In the genomic region with DNA sequence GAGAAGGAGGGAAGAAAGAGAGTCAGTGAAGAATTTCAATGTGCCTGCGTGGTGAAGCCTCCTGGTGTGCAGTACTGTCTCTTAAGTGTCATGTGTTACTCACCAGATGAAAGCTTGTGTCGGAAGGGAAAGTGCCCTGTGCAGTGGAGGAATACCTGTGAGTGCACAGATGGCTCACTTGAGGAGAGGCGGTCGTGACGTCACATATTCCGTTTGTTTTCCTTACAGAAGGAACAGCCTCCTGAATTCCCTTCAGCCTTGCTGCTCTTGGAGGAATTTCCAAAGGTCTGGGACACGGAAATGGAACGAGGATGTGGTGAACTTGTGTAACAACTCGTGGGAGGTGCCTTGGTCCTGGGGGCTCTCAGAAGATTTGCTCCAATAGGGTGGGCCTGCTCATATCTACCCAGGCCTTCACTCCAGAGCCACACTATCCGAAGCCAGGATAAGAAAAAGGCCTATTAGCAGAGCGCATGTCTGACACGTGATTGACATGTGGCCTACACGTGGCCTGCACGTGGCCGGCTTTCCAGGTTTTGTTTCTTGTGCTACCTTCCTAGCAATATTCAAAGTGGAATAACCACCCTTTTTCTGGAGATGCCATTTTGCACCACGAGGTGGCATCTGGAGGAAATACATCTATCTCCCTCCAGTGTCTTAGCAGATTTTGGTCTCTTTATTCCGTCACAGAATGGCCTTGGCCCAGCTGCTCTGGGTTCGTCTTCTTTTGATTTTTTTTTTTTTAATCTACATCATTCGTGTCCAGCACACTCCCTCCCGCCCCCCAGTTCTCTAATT, we compare ENCODE assay signal across 13 mouse cellular contexts.
DNase-seq lines count a peak whose midpoint lies in the region; ATAC-seq and TF ChIP-seq lines count a peak whose summit lies in the region.
"Had no signal": no experiment of that assay in that cellular context is flagged by ENCODE, and none has a peak within 500 bp of the region (broad histone marks: within the 10 kb centered on the region; RNA-seq: fewer than 3 reads in every experiment).

No protein-coding gene starts in this region.

- H3K36me3 ChIP-seq in hindbrain, embryonic 10.5 days: no peaks in the 10 kb centered on the region
- no peaks in the 10 kb centered on the region for H3K36me3 ChIP-seq in hindbrain, embryonic 12.5 days
- H3K36me3 ChIP-seq in midbrain, embryonic 10.5 days: no peaks in the 10 kb centered on the region
- no peaks in the 10 kb centered on the region for H3K36me3 ChIP-seq in midbrain, embryonic 15.5 days (replicated peaks)
- H3K36me3 ChIP-seq in MEL (ENCODE audit: control insufficient read depth in 1 of 2, insufficient read depth in 2 of 2, low read length in 2 of 2): no peaks in the 10 kb centered on the region
- H3K36me3 ChIP-seq: embryonic facial prominence, embryonic 10.5 days; limb, embryonic 12.5 days; lung, embryonic 15.5 days had no signal

- peaks cover 15% of the 10 kb centered on the region; the same call in 1 of the 2 replicates for H3K4me1 ChIP-seq in hindbrain, embryonic 10.5 days (replicated peaks)
- peaks cover 3% of the 10 kb centered on the region for H3K4me1 ChIP-seq in hindbrain, embryonic 12.5 days
- H3K4me1 ChIP-seq in midbrain, embryonic 10.5 days: peaks cover 14% of the 10 kb centered on the region
- peaks cover 2% of the 10 kb centered on the region for H3K4me1 ChIP-seq in midbrain, embryonic 15.5 days
- no peaks in the 10 kb centered on the region for H3K4me1 ChIP-seq in MEL (ENCODE audit: control insufficient read depth in 1 of 2, insufficient read depth in 2 of 2, low read length in 2 of 2)
- H3K4me1 ChIP-seq: lung, embryonic 15.5 days had no signal

- 86% methylated on average over 20 of the region's 20 CpGs for WGBS in hindbrain, embryonic 10.5 days
- 82% methylated on average over 20 of the region's 20 CpGs for WGBS in hindbrain, embryonic 12.5 days
- WGBS in midbrain, embryonic 10.5 days: 92% methylated on average over 20 of the region's 20 CpGs
- 79% methylated on average over 20 of the region's 20 CpGs for WGBS in midbrain, embryonic 15.5 days

- H3K4me2 ChIP-seq in hindbrain, embryonic 12.5 days (replicated peaks): no peak overlapping the region
- H3K4me2 ChIP-seq in midbrain, embryonic 15.5 days: no peak overlapping the region
- H3K4me2 ChIP-seq: limb, embryonic 12.5 days; lung, embryonic 15.5 days had no signal

- H3K79me2 ChIP-seq in MEL (ENCODE audit: control insufficient read depth, insufficient read depth, low read length, poor library complexity): no peaks in the 10 kb centered on the region

- no peak for TF ChIP-seq EP300 in MEL (IDR thresholded peaks at IDR 0.05; ENCODE audit: low read depth in 1 of 2, low read length in 2 of 2)

- H3K4me3 ChIP-seq in hindbrain, embryonic 10.5 days: no peak overlapping the region
- H3K4me3 ChIP-seq in hindbrain, embryonic 12.5 days: no peak overlapping the region
- no peak overlapping the region for H3K4me3 ChIP-seq in midbrain, embryonic 10.5 days
- H3K4me3 ChIP-seq in midbrain, embryonic 15.5 days: no peak overlapping the region
- no peak overlapping the region for H3K4me3 ChIP-seq in MEL (ENCODE audit: control insufficient read depth in 1 of 2, insufficient read depth in 1 of 2, low read depth in 2 of 2, low read length in 2 of 2)
- H3K4me3 ChIP-seq: embryonic facial prominence, embryonic 10.5 days; limb, embryonic 12.5 days; lung, embryonic 15.5 days had no signal

- no peak overlapping the region for H3K9ac ChIP-seq in hindbrain, embryonic 12.5 days
- no peak overlapping the region for H3K9ac ChIP-seq in midbrain, embryonic 15.5 days
- H3K9ac ChIP-seq in MEL (ENCODE audit: control insufficient read depth, low read depth, low read length, poor library complexity, severe bottlenecking): no peak overlapping the region
- H3K9ac ChIP-seq: limb, embryonic 12.5 days; lung, embryonic 15.5 days had no signal

- no peak for DNase-seq in hindbrain, embryonic 10.5 days (ENCODE audit: low spot score)
- no peak for DNase-seq in midbrain, embryonic 10.5 days (ENCODE audit: low spot score)
- DNase-seq in MEL (ENCODE audit: low read depth, low spot score): peak; percentile 25
- DNase-seq in adrenal gland, postnatal 14 days: peak; percentile 57
- no peak for DNase-seq in kidney, adult 18-20 months
- DNase-seq: cerebellum, adult 9-10 months; gastrocnemius, postnatal 10 days; kidney, adult 11 months had no signal

- no peaks in the 10 kb centered on the region for H3K27me3 ChIP-seq in hindbrain, embryonic 10.5 days (ENCODE audit: insufficient read depth, poor library complexity, severe bottlenecking)
- no peaks in the 10 kb centered on the region for H3K27me3 ChIP-seq in hindbrain, embryonic 12.5 days
- no peaks in the 10 kb centered on the region for H3K27me3 ChIP-seq in midbrain, embryonic 10.5 days (ENCODE audit: low read depth, poor library complexity, severe bottlenecking)
- H3K27me3 ChIP-seq in midbrain, embryonic 15.5 days (replicated peaks): no peaks in the 10 kb centered on the region
- H3K27me3 ChIP-seq in MEL (ENCODE audit: control insufficient read depth in 1 of 2, insufficient read depth in 2 of 2, low read length in 2 of 2): peaks cover 0 to 3% of the 10 kb centered on the region in 2 experiments; a peak in 2 of 4 replicates
- H3K27me3 ChIP-seq: limb, embryonic 12.5 days; lung, embryonic 15.5 days had no signal

- peak; percentile 65 for TF ChIP-seq RAD21 in MEL (IDR thresholded peaks at IDR 0.05; ENCODE audit: low read depth, low read length)

- TF ChIP-seq POLR2A in MEL (IDR thresholded peaks at IDR 0.05; ENCODE audit: control insufficient read depth in 1 of 2, insufficient read depth in 1 of 2, low read depth in 1 of 2, low read length in 2 of 2, poor library complexity in 1 of 2): no peak

- no peaks in the 10 kb centered on the region for H3K9me3 ChIP-seq in hindbrain, embryonic 10.5 days
- no peaks in the 10 kb centered on the region for H3K9me3 ChIP-seq in hindbrain, embryonic 12.5 days (replicated peaks)
- H3K9me3 ChIP-seq in midbrain, embryonic 10.5 days (replicated peaks): no peaks in the 10 kb centered on the region
- no peaks in the 10 kb centered on the region for H3K9me3 ChIP-seq in midbrain, embryonic 15.5 days
- no peaks in the 10 kb centered on the region for H3K9me3 ChIP-seq in MEL (replicated peaks; ENCODE audit: insufficient read depth, low read length)
- H3K9me3 ChIP-seq: embryonic facial prominence, embryonic 10.5 days; limb, embryonic 12.5 days; lung, embryonic 15.5 days had no signal

- H3K27ac ChIP-seq in hindbrain, embryonic 10.5 days: 0 out of 2 replicates have a peak overlapping the region, but pooled peaks have one; percentile 41
- no peak overlapping the region for H3K27ac ChIP-seq in hindbrain, embryonic 12.5 days
- H3K27ac ChIP-seq in midbrain, embryonic 10.5 days (replicated peaks): 0 out of 2 replicates have a peak overlapping the region, but pooled peaks have one; percentile 6
- no peak overlapping the region for H3K27ac ChIP-seq in midbrain, embryonic 15.5 days
- H3K27ac ChIP-seq in MEL (ENCODE audit: control insufficient read depth, low read depth, low read length): no peak overlapping the region
- H3K27ac ChIP-seq: embryonic facial prominence, embryonic 10.5 days; limb, embryonic 12.5 days; lung, embryonic 15.5 days had no signal

- no peak for ATAC-seq in hindbrain, embryonic 12.5 days (ENCODE audit: low FRiP score)
- no peak for ATAC-seq in midbrain, embryonic 15.5 days (replicated peaks)

- TF ChIP-seq CTCF in MEL (IDR thresholded peaks at IDR 0.05 in 2 of 3, conservative IDR thresholded peaks at IDR 0.05 in 1 of 3; ENCODE audit: control insufficient read depth in 1 of 3, insufficient read depth in 1 of 3, low read depth in 2 of 3, low read length in 3 of 3, poor library complexity in 1 of 3, severe bottlenecking in 1 of 3): peak; percentile 12 to 57 (median 21); a peak in 4 of 6 replicates

TF ChIP-seq in MEL, 35 proteins besides CTCF, POLR2A, EP300 and RAD21:
- TF ChIP-seq MAX (IDR thresholded peaks at IDR 0.05; ENCODE audit: low read length) (no peak), SMC3 (IDR thresholded peaks at IDR 0.05; ENCODE audit: low read depth, low read length) (peak; percentile 82), ZNF384 (IDR thresholded peaks at IDR 0.05; ENCODE audit: low read depth, low read length) (no peak), ZC3H11A (IDR thresholded peaks at IDR 0.05; ENCODE audit: low read depth, low read length) (peak; percentile 59), TCF12 (IDR thresholded peaks at IDR 0.05; ENCODE audit: low read depth, low read length) (no peak), CHD1 (IDR thresholded peaks at IDR 0.05; ENCODE audit: low read depth, low read length) (no peak), E2F4 (IDR thresholded peaks at IDR 0.05; ENCODE audit: borderline replicate concordance, low read depth, low read length) (no peak), MAFK (IDR thresholded peaks at IDR 0.05; ENCODE audit: borderline replicate concordance, low read depth, low read length) (no peak), MAZ (IDR thresholded peaks at IDR 0.05; ENCODE audit: low read depth, low read length) (no peak), KAT2A (conservative IDR thresholded peaks at IDR 0.05; ENCODE audit: low read depth, low read length) (no peak), NELFE (IDR thresholded peaks at IDR 0.05; ENCODE audit: low read depth, low read length) (no peak)

Comparison
In these comparisons a context has a peak if more than half of its experiments do, and no peak if none do; other contexts are left out.
1. H3K27ac ChIP-seq: peak in hindbrain, embryonic 10.5 days (single experiment) and midbrain, embryonic 10.5 days (single experiment); none in hindbrain, embryonic 12.5 days (single experiment), midbrain, embryonic 15.5 days (single experiment) and MEL (single experiment).
2. DNase-seq: peak in MEL (single experiment) and adrenal gland, postnatal 14 days (single experiment); none in hindbrain, embryonic 10.5 days (single experiment), midbrain, embryonic 10.5 days (single experiment) and kidney, adult 18-20 months (single experiment).